In genomic region chr1:64716589-64717304, GRCm38 (mm10) we compare ENCODE assay signal across 23 mouse cellular contexts. TPM values are rescaled to one million over a fixed set of nuclear protein-coding genes. Genes with fewer than 3 reads are reported as not detected.
A peak's percentile ranks its signal among the peaks of the same experiment; 100 is the strongest.
DNase-seq lines count a peak whose midpoint lies in the region; ATAC-seq and TF ChIP-seq lines count a peak whose summit lies in the region.
"Had no signal": no experiment of that assay in that cellular context is flagged by ENCODE, and none has a peak within 500 bp of the region (broad histone marks: within the 10 kb centered on the region; RNA-seq: fewer than 3 reads in every experiment).

No protein-coding gene starts in this region.

- peaks cover 34% of the 10 kb centered on the region for H3K4me1 ChIP-seq in heart, embryonic 15.5 days (replicated peaks)
- H3K4me1 ChIP-seq in heart, embryonic 10.5 days = peaks cover 4% of the 10 kb centered on the region; the same call in 1 of the 2 replicates
- 0 out of 2 replicates have a peak, but pooled peaks cover 3% of the 10 kb centered on the region for H3K4me1 ChIP-seq in lung, embryonic 16.5 days (replicated peaks; ENCODE audit: control insufficient read depth, insufficient read depth, low read length)
- H3K4me1 ChIP-seq in lung, adult 2 months (ENCODE audit: control insufficient read depth, insufficient read depth, low read length) = peaks cover 5% of the 10 kb centered on the region; the same call in 1 of the 2 replicates
- H3K4me1 ChIP-seq: limb, embryonic 12.5 days; neural tube, embryonic 15.5 days had no signal

- peak overlapping the region; percentile 54 for H3K27ac ChIP-seq in heart, embryonic 15.5 days
- no peak overlapping the region for H3K27ac ChIP-seq in heart, embryonic 10.5 days
- H3K27ac ChIP-seq in lung, embryonic 16.5 days (ENCODE audit: low read length) = no peak overlapping the region
- H3K27ac ChIP-seq: forebrain, embryonic 12.5 days; heart, adult 2 months; hindbrain, embryonic 10.5 days; hindbrain, embryonic 15.5 days; limb, embryonic 12.5 days; liver, embryonic 12.5 days; midbrain, embryonic 10.5 days; midbrain, embryonic 15.5 days; neural tube, embryonic 15.5 days; stomach, embryonic 15.5 days had no signal

- DNase-seq in frontal cortex, postnatal 10 days (ENCODE audit: low spot score in 2 of 2) = no peak
- DNase-seq in heart, embryonic 10.5 days (ENCODE audit: low spot score) = no peak
- DNase-seq in lung, adult 2 months = no peak
- peak; percentile 26 for DNase-seq in lung, postnatal 10 days
- no peak for DNase-seq in cerebellum, adult 11-12 months
- DNase-seq: thymus, adult 18-20 months had no signal

- H3K4me3 ChIP-seq in heart, embryonic 15.5 days = no peak overlapping the region
- H3K4me3 ChIP-seq in heart, embryonic 10.5 days = no peak overlapping the region
- no peak overlapping the region for H3K4me3 ChIP-seq in lung, embryonic 16.5 days (ENCODE audit: low read length)
- H3K4me3 ChIP-seq in lung, adult 2 months (replicated peaks; ENCODE audit: extremely low read depth, low read depth, low read length) = no peak overlapping the region
- H3K4me3 ChIP-seq: forebrain, embryonic 12.5 days; heart, adult 2 months; hindbrain, embryonic 10.5 days; hindbrain, embryonic 15.5 days; limb, embryonic 12.5 days; liver, embryonic 12.5 days; midbrain, embryonic 10.5 days; midbrain, embryonic 15.5 days; neural tube, embryonic 15.5 days; stomach, embryonic 15.5 days had no signal

- no peaks in the 10 kb centered on the region for H3K9me3 ChIP-seq in heart, embryonic 15.5 days (replicated peaks)
- H3K9me3 ChIP-seq in heart, embryonic 10.5 days = no peaks in the 10 kb centered on the region
- no peaks in the 10 kb centered on the region for H3K9me3 ChIP-seq in lung, embryonic 16.5 days (ENCODE audit: control insufficient read depth, low read length)
- H3K9me3 ChIP-seq: forebrain, embryonic 12.5 days; G1E; hindbrain, embryonic 10.5 days; hindbrain, embryonic 15.5 days; limb, embryonic 12.5 days; liver, embryonic 12.5 days; midbrain, embryonic 10.5 days; midbrain, embryonic 15.5 days; neural tube, embryonic 15.5 days; stomach, embryonic 15.5 days had no signal

- no peak for TF ChIP-seq POLR2A in lung, adult 2 months (IDR thresholded peaks at IDR 0.05; ENCODE audit: borderline replicate concordance, extremely low read depth, low read depth, low read length)

- peaks cover 15% of the 10 kb centered on the region; the same call in 1 of the 2 replicates for H3K36me3 ChIP-seq in heart, embryonic 15.5 days
- H3K36me3 ChIP-seq in heart, embryonic 10.5 days = peaks cover 11% of the 10 kb centered on the region
- H3K36me3 ChIP-seq in lung, embryonic 16.5 days (ENCODE audit: control insufficient read depth, insufficient read depth, low read length) = 0 out of 2 replicates have a peak, but pooled peaks cover 2% of the 10 kb centered on the region
- H3K36me3 ChIP-seq: stomach, embryonic 15.5 days had no signal

- no peaks in the 10 kb centered on the region for H3K27me3 ChIP-seq in heart, embryonic 15.5 days
- H3K27me3 ChIP-seq in heart, embryonic 10.5 days (ENCODE audit: insufficient read depth, poor library complexity, severe bottlenecking) = no peaks in the 10 kb centered on the region
- H3K27me3 ChIP-seq in lung, embryonic 16.5 days (ENCODE audit: control insufficient read depth, insufficient read depth, low read depth, low read length) = no peaks in the 10 kb centered on the region
- H3K27me3 ChIP-seq: forebrain, embryonic 12.5 days; hindbrain, embryonic 15.5 days; limb, embryonic 12.5 days; liver, embryonic 12.5 days; midbrain, embryonic 15.5 days; neural tube, embryonic 15.5 days; Patski; stomach, embryonic 15.5 days had no signal

- no peak for TF ChIP-seq CTCF in lung, adult 2 months (IDR thresholded peaks at IDR 0.05; ENCODE audit: insufficient read depth, low read length)

- no peak overlapping the region for H3K9ac ChIP-seq in heart, embryonic 15.5 days
- no peak overlapping the region for H3K9ac ChIP-seq in lung, embryonic 16.5 days (ENCODE audit: low read length)
- H3K9ac ChIP-seq: forebrain, embryonic 12.5 days; forebrain, postnatal 0 days; hindbrain, embryonic 15.5 days; limb, embryonic 12.5 days; liver, embryonic 12.5 days; liver, postnatal 0 days; midbrain, embryonic 15.5 days; neural tube, embryonic 15.5 days; stomach, embryonic 15.5 days had no signal

- H3K4me2 ChIP-seq in heart, embryonic 15.5 days = no peak overlapping the region
- H3K4me2 ChIP-seq in lung, embryonic 16.5 days (ENCODE audit: low read depth, low read length) = no peak overlapping the region
- H3K4me2 ChIP-seq: forebrain, embryonic 12.5 days; hindbrain, embryonic 15.5 days; limb, embryonic 12.5 days; liver, embryonic 12.5 days; midbrain, embryonic 15.5 days; neural tube, embryonic 15.5 days; stomach, embryonic 15.5 days had no signal

- peak; percentile 64 for ATAC-seq in frontal cortex, adult (ENCODE audit: low TSS enrichment)
- peak; percentile 69; the same call in 1 of the 2 replicates for ATAC-seq in heart, embryonic 15.5 days (replicated peaks; ENCODE audit: insufficient number of reproducible peaks, insufficient read depth, low FRiP score, low read depth)
- ATAC-seq in lung, embryonic 16.5 days (ENCODE audit: low read depth) = peak; percentile 62; the same call in 1 of the 2 replicates

- WGBS in heart, embryonic 15.5 days = 50% methylated on average over 7 of the region's 7 CpGs
- 80% methylated on average over 7 of the region's 7 CpGs for WGBS in heart, embryonic 10.5 days
- WGBS in lung, embryonic 16.5 days = 59% methylated on average over 7 of the region's 7 CpGs
- WGBS in lung, adult 2 months = 65% methylated on average over 7 of the region's 7 CpGs

RNA-seq across cellular contexts. Expression of gene Fzd5, which starts 20.8 kb away (rescaled TPM):
- polyA plus RNA-seq in heart, embryonic 15.5 days (2015; fragmentation: Nextera tagmentation; extraction: Ambion mirVana) = 1.5 and 1.7 TPM in 2 replicates
- 1.4 and 1.8 TPM in 2 replicates for polyA plus RNA-seq in heart, embryonic 10.5 days (2016; fragmentation: Nextera tagmentation; extraction: Ambion mirVana)
- 2.3 and 2.5 TPM in 2 replicates for polyA plus RNA-seq in lung, embryonic 16.5 days (2015; fragmentation: Nextera tagmentation; extraction: Ambion mirVana)
- 28.2 and 30.9 TPM in 2 replicates for polyA plus RNA-seq in lung, adult 2 months (2012; rRNA removed)

RNA-seq across cellular contexts. Expression of gene Ccnyl1, which starts 26.5 kb away (rescaled TPM):
- polyA plus RNA-seq in heart, embryonic 15.5 days (2015; fragmentation: Nextera tagmentation; extraction: Ambion mirVana) = 3.3 and 3.4 TPM in 2 replicates
- 4.0 and 5.4 TPM in 2 replicates for polyA plus RNA-seq in heart, embryonic 10.5 days (2016; fragmentation: Nextera tagmentation; extraction: Ambion mirVana)
- polyA plus RNA-seq in lung, embryonic 16.5 days (2015; fragmentation: Nextera tagmentation; extraction: Ambion mirVana) = 3.6 and 3.8 TPM in 2 replicates
- 26.8 and 31.6 TPM in 2 replicates for polyA plus RNA-seq in lung, adult 2 months (2012; rRNA removed)
